Mouse (Mus musculus) adrenal gland, postnatal 25 days (tissue): ENCODE measurements around the gene Greb1. TPM values are rescaled to one million over a fixed set of nuclear protein-coding genes. Genes with fewer than 3 reads are reported as not detected.
"Not testable (repeated sequence)": the region's sequence is repeated elsewhere in the genome, so short reads cannot be mapped to it uniquely, and the experiment has no call there.

Experiments
- DNase-seq: peaks from one replicate; pipeline ENCODE4 v3.0.0; 2021; ENCODE audit warnings: mixed read lengths
- total RNA-seq: library from RNA; stranded (reverse); gene quantifications from 2 replicates; pipeline ENCODE4 v1.2.3, GENCODE M21; 2021

The Greb1 gene
- total RNA-seq, 1 experiment from 2014 or later: 33.2 TPM

- no peak for DNase-seq
These were observed 36.9 kb downstream of the Greb1 start for GRCm38 (mm10) chr12:16763649-16764422.

- DNase-seq: no peak
These were observed 39.2 kb downstream of the Greb1 start for GRCm38 (mm10) chr12:16761461-16761860.

- no peak for DNase-seq
These were observed 40.4 kb downstream of the Greb1 start for GRCm38 (mm10) chr12:16760246-16760645.

- DNase-seq: peak; percentile 70
These were observed 46.4 kb downstream of the Greb1 start for GRCm38 (mm10) chr12:16754311-16754710.

- DNase-seq: no peak
These were observed 47.1 kb downstream of the Greb1 start for GRCm38 (mm10) chr12:16753555-16753954.

GRCm38 (mm10) chr12:16753110-16753509, 47.6 kb downstream of the Greb1 start:
- no peak for DNase-seq

- no peak for DNase-seq
These were observed 48.3 kb downstream of the Greb1 start for GRCm38 (mm10) chr12:16752236-16752840.

- no peak for DNase-seq
These were observed 49.1 kb downstream of the Greb1 start for GRCm38 (mm10) chr12:16751609-16752008.

- no peak for DNase-seq
These were observed 60.6 kb downstream of the Greb1 start for GRCm38 (mm10) chr12:16740059-16740458.

GRCm38 (mm10) chr12:16737266-16737665, 63.4 kb downstream of the Greb1 start:
- DNase-seq: no peak

GRCm38 (mm10) chr12:16734698-16735097, 66.0 kb downstream of the Greb1 start:
- DNase-seq: no peak

- peak; percentile 62 for DNase-seq
These were observed 66.7 kb downstream of the Greb1 start for GRCm38 (mm10) chr12:16734009-16734408.

- DNase-seq: no peak
These were observed 69.5 kb downstream of the Greb1 start for GRCm38 (mm10) chr12:16731121-16731741.

GRCm38 (mm10) chr12:16730196-16730595, 70.5 kb downstream of the Greb1 start:
- peak; percentile 64 for DNase-seq

GRCm38 (mm10) chr12:16728221-16728620, 72.5 kb downstream of the Greb1 start:
- no peak for DNase-seq

GRCm38 (mm10) chr12:16726229-16726628, 74.5 kb downstream of the Greb1 start:
- no peak for DNase-seq

GRCm38 (mm10) chr12:16723601-16724000, 77.1 kb downstream of the Greb1 start:
- DNase-seq: no peak

- peak; percentile 52 for DNase-seq
These were observed 81.9 kb downstream of the Greb1 start for GRCm38 (mm10) chr12:16718660-16719315.

GRCm38 (mm10) chr12:16717653-16718052, 83.0 kb downstream of the Greb1 start:
- DNase-seq: peak; percentile 52

GRCm38 (mm10) chr12:16714616-16715015, 86.1 kb downstream of the Greb1 start:
- DNase-seq: no peak

GRCm38 (mm10) chr12:16698691-16699090, 102.0 kb downstream of the Greb1 start:
- DNase-seq: no peak

GRCm38 (mm10) chr12:16696146-16696545, 104.5 kb downstream of the Greb1 start:
- no peak for DNase-seq

GRCm38 (mm10) chr12:16695252-16695651, 105.4 kb downstream of the Greb1 start:
- DNase-seq: not testable (repeated sequence)
